Mouse (Mus musculus): Measurements from ENCODE around the gene Gfpt1.
"Not testable (repeated sequence)": the region's sequence is repeated elsewhere in the genome, so short reads cannot be mapped to it uniquely, and the experiment has no call there.

Gene Gfpt1

GRCm38 (mm10) chr6:87042004-87042336 is 676 bp upstream of the Gfpt1 start:
- DNase-seq (ENCODE audit: low spot score in 2 of 2): no peak

GRCm38 (mm10) chr6:87043131-87043516 is 478 bp downstream of the Gfpt1 start:
- DNase-seq (ENCODE audit: low spot score in 2 of 2): no peak

GRCm38 (mm10) chr6:87044895-87045294 is 2.2 kb downstream of the Gfpt1 start:
- DNase-seq (ENCODE audit: low spot score in 2 of 2): no peak

- DNase-seq (ENCODE audit: low spot score in 2 of 2): no peak
Observed at GRCm38 (mm10) chr6:87045507-87045906, 2.9 kb downstream of the Gfpt1 start.

DNA sequence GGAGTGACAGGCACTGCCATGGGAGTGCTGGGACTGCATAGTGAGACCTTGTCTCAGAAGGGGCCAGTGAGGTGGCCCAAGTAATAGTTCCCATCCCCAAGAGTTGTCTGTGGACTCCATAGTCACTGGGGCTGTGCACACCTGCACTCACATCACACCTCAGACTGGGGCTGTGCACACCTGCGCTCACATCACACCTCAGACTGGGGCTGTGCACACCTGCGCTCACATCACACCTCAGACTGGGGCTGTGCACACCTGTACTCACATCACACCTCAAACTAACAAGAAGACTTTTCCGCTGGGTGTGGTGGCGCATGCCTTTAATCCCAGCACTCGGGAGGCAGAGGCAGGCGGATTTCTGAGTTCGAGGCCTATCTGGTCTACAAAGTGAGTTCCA is 6.1 kb downstream of the Gfpt1 start:
- not testable (repeated sequence) for DNase-seq (ENCODE audit: low spot score in 2 of 2)

GRCm38 (mm10) chr6:87051886-87052425 is 9.3 kb downstream of the Gfpt1 start:
- DNase-seq (ENCODE audit: low spot score in 2 of 2): no peak

GRCm38 (mm10) chr6:87054193-87054592 is 11.5 kb downstream of the Gfpt1 start:
- no peak for DNase-seq (ENCODE audit: low spot score in 2 of 2)

DNA sequence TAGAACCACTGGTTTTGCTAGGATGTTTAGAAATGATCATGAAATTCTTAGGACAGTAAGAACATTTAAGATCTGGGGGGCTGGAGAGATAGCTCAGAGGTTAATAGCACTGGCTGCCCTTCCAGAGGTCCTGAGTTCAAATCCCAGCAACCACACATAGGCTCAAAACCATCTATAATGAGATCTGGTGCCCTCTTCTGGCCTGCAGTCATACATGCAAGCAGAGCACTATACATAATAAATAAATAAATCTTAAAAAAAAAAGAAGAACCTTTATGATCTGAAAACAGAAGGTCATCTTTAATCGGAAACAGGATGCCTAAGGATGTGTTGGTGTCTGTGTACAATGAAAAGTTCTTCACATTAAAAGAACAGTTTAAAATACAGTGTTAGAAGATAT is 17.1 kb downstream of the Gfpt1 start:
- DNase-seq (ENCODE audit: low spot score in 2 of 2): no peak

- no peak for DNase-seq (ENCODE audit: low spot score in 2 of 2)
Observed at GRCm38 (mm10) chr6:87063586-87063985, 20.9 kb downstream of the Gfpt1 start.

DNA sequence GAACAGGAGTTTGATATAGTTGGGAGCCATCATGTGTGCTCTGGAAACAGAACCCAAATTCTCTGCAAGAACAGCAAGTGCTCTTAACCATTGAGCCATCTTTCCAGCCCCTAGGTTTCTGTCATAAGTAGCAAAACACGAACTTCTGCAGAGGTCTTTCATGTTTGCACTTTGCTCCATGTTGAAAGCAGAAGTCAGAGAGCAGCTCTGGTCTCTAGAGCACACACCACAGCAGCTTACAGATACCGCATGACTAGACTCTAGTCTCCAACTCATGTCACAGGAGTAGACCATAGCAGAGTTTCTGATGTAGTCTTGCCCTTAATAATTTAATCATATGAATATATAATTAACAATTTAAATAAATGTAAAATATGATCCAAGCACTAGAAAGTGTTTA is 25.6 kb downstream of the Gfpt1 start:
- no peak for DNase-seq (ENCODE audit: low spot score in 2 of 2)

DNA sequence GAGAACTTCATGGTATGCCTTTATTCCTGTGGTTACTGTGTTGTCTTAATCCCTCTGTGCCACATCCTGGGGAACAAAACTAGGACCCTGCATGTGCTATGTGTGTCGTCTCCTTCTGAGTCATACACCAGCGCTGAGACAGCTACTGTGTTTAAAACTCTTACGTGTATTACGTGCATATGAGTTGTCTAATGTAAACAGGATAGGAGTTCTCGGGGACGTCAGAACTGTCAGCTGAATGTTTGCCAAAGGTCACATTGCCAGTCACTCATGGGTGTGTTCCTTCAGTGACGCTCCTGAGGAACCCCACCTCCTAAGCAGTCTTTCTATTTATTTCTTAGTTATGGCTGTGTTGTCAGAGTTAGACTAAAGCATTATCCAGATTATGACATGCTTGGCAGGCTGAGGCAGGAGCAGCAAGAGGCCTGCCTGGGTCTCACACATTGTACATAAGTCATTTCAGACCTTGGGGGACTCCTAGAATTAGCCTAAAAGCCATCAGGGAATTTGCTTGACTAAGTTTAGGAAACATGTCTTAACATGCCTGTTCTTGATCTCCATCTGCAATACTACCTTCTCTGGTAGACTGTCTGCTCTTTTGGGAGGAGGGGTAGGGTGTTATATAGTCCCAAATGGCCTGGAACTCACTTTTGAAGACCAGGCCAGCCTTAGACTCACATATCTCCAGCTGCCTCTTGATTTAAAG is 26.7 kb downstream of the Gfpt1 start:
- DNase-seq (ENCODE audit: low spot score in 2 of 2): no peak

GRCm38 (mm10) chr6:87070641-87071040 is 28.0 kb downstream of the Gfpt1 start:
- no peak for DNase-seq (ENCODE audit: low spot score in 2 of 2)

DNA sequence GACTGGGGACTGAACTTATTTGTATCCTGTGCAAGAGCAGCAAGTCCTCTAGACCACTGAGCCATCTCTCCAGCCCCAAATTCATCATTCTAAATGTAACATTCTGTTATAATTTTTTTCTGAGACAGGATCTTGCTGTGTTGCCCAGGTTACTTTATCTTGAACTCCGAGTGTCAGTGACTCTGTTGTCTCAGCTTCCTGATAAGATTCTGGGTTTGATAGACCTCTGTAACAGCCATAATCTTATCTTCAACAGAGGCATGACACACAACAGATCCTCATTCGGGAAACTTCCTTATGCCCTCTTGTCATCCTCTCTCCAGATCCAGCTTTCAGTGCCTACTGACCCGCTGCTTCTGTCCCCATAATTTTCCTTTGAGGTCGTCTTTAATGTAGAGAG is 30.1 kb downstream of the Gfpt1 start:
- DNase-seq (ENCODE audit: low spot score in 2 of 2): no peak

- DNase-seq (ENCODE audit: low spot score in 2 of 2): no peak
Observed at GRCm38 (mm10) chr6:87075092-87075685, 32.5 kb downstream of the Gfpt1 start.

- no peak for DNase-seq (ENCODE audit: low spot score in 2 of 2)
Observed at GRCm38 (mm10) chr6:87079457-87079856, 36.8 kb downstream of the Gfpt1 start.

- no peak for DNase-seq (ENCODE audit: low spot score in 2 of 2)
Observed at GRCm38 (mm10) chr6:87085026-87085425, 42.4 kb downstream of the Gfpt1 start.

GRCm38 (mm10) chr6:87088356-87088755 is 45.7 kb downstream of the Gfpt1 start:
- DNase-seq (ENCODE audit: low spot score in 2 of 2): no peak

GRCm38 (mm10) chr6:87090877-87091276 is 48.2 kb downstream of the Gfpt1 start:
- no peak for DNase-seq (ENCODE audit: low spot score in 2 of 2)

- no peak for DNase-seq (ENCODE audit: low spot score in 2 of 2)
Observed at GRCm38 (mm10) chr6:87092476-87092875, 49.8 kb downstream of the Gfpt1 start.

- DNase-seq (ENCODE audit: low spot score in 2 of 2): not testable (repeated sequence)
Observed at GRCm38 (mm10) chr6:87093631-87094030, 51.0 kb downstream of the Gfpt1 start.

- no peak for DNase-seq (ENCODE audit: low spot score in 2 of 2)
Observed at GRCm38 (mm10) chr6:87099261-87099660, 56.6 kb downstream of the Gfpt1 start.

DNA sequence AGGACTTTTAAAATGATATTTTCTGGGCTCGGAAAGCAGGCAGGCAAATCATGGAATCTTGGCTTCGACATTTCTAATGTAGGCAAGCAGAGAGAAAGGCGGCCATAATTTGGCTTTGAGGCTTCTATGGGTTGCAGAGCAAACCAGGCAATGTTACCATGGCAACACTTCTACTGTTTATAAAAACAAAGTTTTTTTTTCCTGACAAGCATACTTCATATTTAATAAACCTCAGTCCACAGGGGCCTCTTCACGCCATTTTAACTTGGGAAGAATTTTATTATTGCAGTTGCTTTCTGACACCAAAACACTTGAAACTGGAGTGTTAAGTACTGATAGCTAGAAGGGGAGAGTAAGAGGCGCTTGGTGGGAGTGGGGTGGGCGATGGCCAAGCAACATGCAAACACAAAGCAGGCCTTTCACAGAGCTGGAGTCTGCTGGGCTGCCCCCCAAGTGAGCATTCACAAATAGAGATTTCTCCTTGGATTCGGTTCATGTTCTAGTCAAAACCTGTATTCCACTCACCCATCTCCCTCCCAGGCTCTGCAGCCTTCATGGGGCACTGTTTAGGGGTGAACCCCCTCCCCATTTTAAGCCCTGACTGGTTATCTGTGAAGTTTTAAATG is 57.1 kb downstream of the Gfpt1 start:
- DNase-seq (ENCODE audit: low spot score in 2 of 2): no peak
